ENCODE assay signal across 17 mouse cellular contexts in genomic region chr17:5660317-5661080, GRCm38 (mm10).
DNase-seq lines count a peak whose midpoint lies in the region; ATAC-seq and TF ChIP-seq lines count a peak whose summit lies in the region.
"Had no signal": no experiment of that assay in that cellular context is flagged by ENCODE, and none has a peak within 500 bp of the region (broad histone marks: within the 10 kb centered on the region; RNA-seq: fewer than 3 reads in every experiment).

No protein-coding gene starts in this region.

- H3K9ac ChIP-seq in ES-Bruce4 (ENCODE audit: low read depth, poor library complexity, severe bottlenecking), result no peak overlapping the region
- H3K9ac ChIP-seq in forebrain, embryonic 11.5 days (ENCODE audit: low read length), result no peak overlapping the region
- no peak overlapping the region for H3K9ac ChIP-seq in hindbrain, postnatal 0 days (replicated peaks; ENCODE audit: low read length)
- H3K9ac ChIP-seq: embryonic facial prominence, embryonic 12.5 days; limb, embryonic 15.5 days; stomach, embryonic 15.5 days had no signal

- H3K27ac ChIP-seq in ES-Bruce4 (ENCODE audit: insufficient read depth, low read length), result peak overlapping the region; percentile 66; the same call in 1 of the 2 replicates
- no peak overlapping the region for H3K27ac ChIP-seq in forebrain, embryonic 11.5 days (ENCODE audit: low read depth, low read length)
- H3K27ac ChIP-seq in hindbrain, postnatal 0 days, result no peak overlapping the region
- H3K27ac ChIP-seq: embryonic facial prominence, embryonic 12.5 days; limb, embryonic 15.5 days; stomach, embryonic 15.5 days had no signal

- no peak for TF ChIP-seq CTCF in ES-Bruce4 (IDR thresholded peaks at IDR 0.05; ENCODE audit: low read depth, low read length)
- no peak for TF ChIP-seq CTCF in hindbrain, postnatal 0 days (IDR thresholded peaks at IDR 0.05; ENCODE audit: low read depth)

- H3K4me3 ChIP-seq in ES-Bruce4 (ENCODE audit: low read depth, low read length), result no peak overlapping the region
- no peak overlapping the region for H3K4me3 ChIP-seq in forebrain, embryonic 11.5 days (ENCODE audit: low read depth, low read length)
- H3K4me3 ChIP-seq in hindbrain, postnatal 0 days (ENCODE audit: low read length), result no peak overlapping the region
- H3K4me3 ChIP-seq: embryonic facial prominence, embryonic 12.5 days; limb, embryonic 15.5 days; megakaryocyte, embryonic 14.5 days; stomach, embryonic 15.5 days had no signal

- TF ChIP-seq POLR2A in ES-Bruce4 (IDR thresholded peaks at IDR 0.05; ENCODE audit: insufficient read depth, low read length), result no peak

- DNase-seq in cerebellum, postnatal 10 days, result peak; percentile 27 to 57
- DNase-seq in cerebellum, adult 8-10 months, result no peak
- DNase-seq in forebrain, embryonic 11.5 days (ENCODE audit: low spot score), result peak; percentile 63
- DNase-seq in hindbrain, postnatal 0 days (ENCODE audit: low spot score), result peak; percentile 35
- DNase-seq in layer of hippocampus, adult 9-11 months, result no peak
- no peak for DNase-seq in cerebellum, adult 9-10 months
- DNase-seq in left cerebral cortex, postnatal 25 days (ENCODE audit: low spot score in 2 of 2), result no peak
- DNase-seq: cerebellum, adult 11-12 months; gastrocnemius, postnatal 36 days; kidney, postnatal 10 days; lung, adult 2 months had no signal

- H3K27me3 ChIP-seq in ES-Bruce4 (ENCODE audit: control insufficient read depth, insufficient read depth, low read length, poor library complexity, severe bottlenecking), result no peaks in the 10 kb centered on the region
- peaks cover 15% of the 10 kb centered on the region for H3K27me3 ChIP-seq in forebrain, embryonic 11.5 days (ENCODE audit: control insufficient read depth, insufficient read depth, low read length)
- no peaks in the 10 kb centered on the region for H3K27me3 ChIP-seq in hindbrain, postnatal 0 days (ENCODE audit: insufficient read depth, low read length)
- H3K27me3 ChIP-seq: embryonic facial prominence, embryonic 12.5 days; limb, embryonic 15.5 days; stomach, embryonic 15.5 days had no signal

- 10% methylated on average over 8 of the region's 8 CpGs for WGBS in forebrain, embryonic 11.5 days
- WGBS in hindbrain, postnatal 0 days, result 30% methylated on average over 8 of the region's 8 CpGs

- no peaks in the 10 kb centered on the region for H3K36me3 ChIP-seq in ES-Bruce4 (ENCODE audit: control insufficient read depth, insufficient read depth, low read length, poor library complexity, severe bottlenecking)
- no peaks in the 10 kb centered on the region for H3K36me3 ChIP-seq in forebrain, embryonic 11.5 days (ENCODE audit: control insufficient read depth, insufficient read depth, low read length)
- H3K36me3 ChIP-seq in hindbrain, postnatal 0 days (ENCODE audit: insufficient read depth, low read length), result no peaks in the 10 kb centered on the region
- H3K36me3 ChIP-seq: embryonic facial prominence, embryonic 12.5 days; limb, embryonic 15.5 days; stomach, embryonic 15.5 days had no signal

- no peak overlapping the region for H3K4me2 ChIP-seq in forebrain, embryonic 11.5 days (ENCODE audit: low read depth, low read length, severe bottlenecking)
- no peak overlapping the region for H3K4me2 ChIP-seq in hindbrain, postnatal 0 days (ENCODE audit: low read depth, low read length)
- H3K4me2 ChIP-seq: embryonic facial prominence, embryonic 12.5 days; limb, embryonic 15.5 days; stomach, embryonic 15.5 days had no signal

- peak; percentile 94 for ATAC-seq in forebrain, embryonic 11.5 days (replicated peaks; ENCODE audit: low FRiP score)
- peak; percentile 62 for ATAC-seq in hindbrain, postnatal 0 days
- ATAC-seq: inflammation-experienced regulatory T-cells, adult 6 months had no signal

- intact Hi-C loops in left cerebral cortex, postnatal 25 days (cut with DNase I), result no loop called here

- peak; percentile 36; the same call in 1 of the 2 replicates for TF ChIP-seq EP300 in ES-Bruce4 (IDR thresholded peaks at IDR 0.05; ENCODE audit: insufficient read depth, low read depth, low read length)

- no peaks in the 10 kb centered on the region; the same call in 1 of the 2 replicates for H3K9me3 ChIP-seq in ES-Bruce4 (replicated peaks; ENCODE audit: control insufficient read depth, insufficient read depth, low read length, poor library complexity, severe bottlenecking)
- no peaks in the 10 kb centered on the region for H3K9me3 ChIP-seq in forebrain, embryonic 11.5 days (ENCODE audit: control insufficient read depth, low read length)
- no peaks in the 10 kb centered on the region for H3K9me3 ChIP-seq in hindbrain, postnatal 0 days (ENCODE audit: low read length)
- H3K9me3 ChIP-seq: embryonic facial prominence, embryonic 12.5 days; limb, embryonic 15.5 days; megakaryocyte, embryonic 14.5 days; stomach, embryonic 15.5 days had no signal

- H3K4me1 ChIP-seq in ES-Bruce4 (ENCODE audit: control insufficient read depth, insufficient read depth, low read length), result peaks cover 5% of the 10 kb centered on the region
- H3K4me1 ChIP-seq in forebrain, embryonic 11.5 days (replicated peaks; ENCODE audit: control insufficient read depth, insufficient read depth, low read length), result peaks cover 2% of the 10 kb centered on the region; the same call in 1 of the 2 replicates
- H3K4me1 ChIP-seq in hindbrain, postnatal 0 days (ENCODE audit: insufficient read depth, low read length), result no peaks in the 10 kb centered on the region
- H3K4me1 ChIP-seq: embryonic facial prominence, embryonic 12.5 days; limb, embryonic 15.5 days; stomach, embryonic 15.5 days had no signal

Comparison
In these comparisons a context has a peak if more than half of its experiments do, and no peak if none do; other contexts are left out.
1. DNase-seq: peak in cerebellum, postnatal 10 days (2 of 2), forebrain, embryonic 11.5 days (single experiment) and hindbrain, postnatal 0 days (single experiment); none in cerebellum, adult 8-10 months (single experiment), layer of hippocampus, adult 9-11 months (single experiment), cerebellum, adult 9-10 months (single experiment) and left cerebral cortex, postnatal 25 days (0 of 2).